ENCODE assay signal across 11 mouse cellular contexts in genomic region chr1:172016660-172017516, GRCm38 (mm10). TPM values are rescaled to one million over a fixed set of nuclear protein-coding genes. Genes with fewer than 3 reads are reported as not detected.
A peak's percentile ranks its signal among the peaks of the same experiment; 100 is the strongest.
DNase-seq lines count a peak whose midpoint lies in the region; ATAC-seq and TF ChIP-seq lines count a peak whose summit lies in the region.
"Had no signal": no experiment of that assay in that cellular context is flagged by ENCODE, and none has a peak within 500 bp of the region (broad histone marks: within the 10 kb centered on the region; RNA-seq: fewer than 3 reads in every experiment).

No protein-coding gene starts in this region.

- TF ChIP-seq CTCF in layer of hippocampus, adult 2 months (conservative IDR thresholded peaks at IDR 0.05): no peak

- H3K9ac ChIP-seq in forebrain, embryonic 11.5 days (ENCODE audit: low read length): peak overlapping the region; percentile 57
- peak overlapping the region; percentile 35; the same call in 1 of the 2 replicates for H3K9ac ChIP-seq in limb, embryonic 13.5 days

- H3K9me3 ChIP-seq in forebrain, embryonic 11.5 days (ENCODE audit: control insufficient read depth, low read length): no peaks in the 10 kb centered on the region
- H3K9me3 ChIP-seq in limb, embryonic 13.5 days: no peaks in the 10 kb centered on the region

- 8% methylated on average over 6 of the region's 6 CpGs for WGBS in forebrain, embryonic 11.5 days
- 34% methylated on average over 6 of the region's 6 CpGs for WGBS in limb, embryonic 13.5 days

- peaks cover 3% of the 10 kb centered on the region; the same call in 1 of the 2 replicates for H3K36me3 ChIP-seq in forebrain, embryonic 11.5 days (ENCODE audit: control insufficient read depth, insufficient read depth, low read length)
- H3K36me3 ChIP-seq in limb, embryonic 13.5 days: peaks cover 18% of the 10 kb centered on the region

- H3K4me2 ChIP-seq in forebrain, embryonic 11.5 days (ENCODE audit: low read depth, low read length, severe bottlenecking): peak overlapping the region; percentile 53
- H3K4me2 ChIP-seq in limb, embryonic 13.5 days (replicated peaks): peak overlapping the region; percentile 27

- H3K4me3 ChIP-seq in layer of hippocampus, adult 2 months: no peak overlapping the region
- H3K4me3 ChIP-seq in forebrain, embryonic 11.5 days (ENCODE audit: low read depth, low read length): peak overlapping the region; percentile 17; the same call in 1 of the 2 replicates
- H3K4me3 ChIP-seq in limb, embryonic 13.5 days: no peak overlapping the region

- peak; percentile 88 for ATAC-seq in forebrain, embryonic 11.5 days (replicated peaks; ENCODE audit: low FRiP score)
- peak; percentile 70 for ATAC-seq in limb, embryonic 13.5 days (ENCODE audit: low FRiP score, low read depth)

- H3K27me3 ChIP-seq in forebrain, embryonic 11.5 days (ENCODE audit: control insufficient read depth, insufficient read depth, low read length): no peaks in the 10 kb centered on the region
- H3K27me3 ChIP-seq in limb, embryonic 13.5 days: no peaks in the 10 kb centered on the region

- no peak for DNase-seq in layer of hippocampus, adult 2 months (ENCODE audit: low spot score in 2 of 2)
- no peak for DNase-seq in layer of hippocampus, adult 9-11 months
- DNase-seq in forebrain, embryonic 11.5 days (ENCODE audit: low spot score): peak; percentile 91
- DNase-seq in retina, embryonic 14.5 days (ENCODE audit: low spot score): peak; percentile 83
- no peak for DNase-seq in spleen, adult 12 weeks (ENCODE audit: low spot score)
- no peak for DNase-seq in gastrocnemius, postnatal 10 days
- no peak for DNase-seq in thymus, postnatal 25 days
- DNase-seq: adrenal gland, adult 8-10 months; heart, postnatal 36 days had no signal

- peak overlapping the region; percentile 62 for H3K27ac ChIP-seq in layer of hippocampus, adult 2 months
- H3K27ac ChIP-seq in forebrain, embryonic 11.5 days (ENCODE audit: low read depth, low read length): peak overlapping the region; percentile 97
- H3K27ac ChIP-seq in limb, embryonic 13.5 days: peak overlapping the region; percentile 79

- H3K4me1 ChIP-seq in forebrain, embryonic 11.5 days (replicated peaks; ENCODE audit: control insufficient read depth, insufficient read depth, low read length): peaks cover 59% of the 10 kb centered on the region
- peaks cover 67% of the 10 kb centered on the region for H3K4me1 ChIP-seq in limb, embryonic 13.5 days

RNA-seq across cellular contexts. Expression of gene Vangl2, which starts 11.4 kb away (rescaled TPM):
- 10 to 100 TPM; 15.0 to 18.2 TPM for total RNA-seq in layer of hippocampus, adult 2 months (2021)
- polyA plus RNA-seq in forebrain, embryonic 11.5 days (2014; fragmentation: Nextera tagmentation; extraction: Ambion mirVana): 47.0 and 49.3 TPM in 2 replicates
- 20.7 and 20.8 TPM in 2 replicates for polyA plus RNA-seq in limb, embryonic 13.5 days (2015; fragmentation: Nextera tagmentation; extraction: Ambion mirVana)
- 1 to 10 TPM; 5.2 to 7.0 TPM for total RNA-seq in gastrocnemius, postnatal 10 days (2021)

RNA-seq across cellular contexts. Expression of gene Nhlh1, which starts 40.5 kb away (rescaled TPM):
- total RNA-seq in layer of hippocampus, adult 2 months (2021): 1 to 10 TPM in 1 of 2 experiments, under 1 TPM in 1; 0.79 to 1.2 TPM
- 6.0 and 7.6 TPM in 2 replicates for polyA plus RNA-seq in forebrain, embryonic 11.5 days (2014; fragmentation: Nextera tagmentation; extraction: Ambion mirVana)
- polyA plus RNA-seq in limb, embryonic 13.5 days (2015; fragmentation: Nextera tagmentation; extraction: Ambion mirVana): not detected in 2 replicates
- total RNA-seq in gastrocnemius, postnatal 10 days (2021): not detected
- total RNA-seq: adrenal gland, adult 8-10 months; heart, postnatal 36 days had no signal
- polyA plus RNA-seq: spleen, adult 2 months had no signal

Comparison
In these comparisons a context has a peak if more than half of its experiments do, and no peak if none do; other contexts are left out.
1. DNase-seq: peak in forebrain, embryonic 11.5 days (single experiment) and retina, embryonic 14.5 days (single experiment); none in layer of hippocampus, adult 2 months (0 of 2), layer of hippocampus, adult 9-11 months (single experiment), spleen, adult 12 weeks (single experiment), gastrocnemius, postnatal 10 days (single experiment) and thymus, postnatal 25 days (single experiment).
2. Peak in every context shown above with its lines, with median percentiles within 50 percentile points of each other: H3K27ac ChIP-seq.